ENCODE assay signal across 8 mouse cellular contexts in the genomic region with DNA sequence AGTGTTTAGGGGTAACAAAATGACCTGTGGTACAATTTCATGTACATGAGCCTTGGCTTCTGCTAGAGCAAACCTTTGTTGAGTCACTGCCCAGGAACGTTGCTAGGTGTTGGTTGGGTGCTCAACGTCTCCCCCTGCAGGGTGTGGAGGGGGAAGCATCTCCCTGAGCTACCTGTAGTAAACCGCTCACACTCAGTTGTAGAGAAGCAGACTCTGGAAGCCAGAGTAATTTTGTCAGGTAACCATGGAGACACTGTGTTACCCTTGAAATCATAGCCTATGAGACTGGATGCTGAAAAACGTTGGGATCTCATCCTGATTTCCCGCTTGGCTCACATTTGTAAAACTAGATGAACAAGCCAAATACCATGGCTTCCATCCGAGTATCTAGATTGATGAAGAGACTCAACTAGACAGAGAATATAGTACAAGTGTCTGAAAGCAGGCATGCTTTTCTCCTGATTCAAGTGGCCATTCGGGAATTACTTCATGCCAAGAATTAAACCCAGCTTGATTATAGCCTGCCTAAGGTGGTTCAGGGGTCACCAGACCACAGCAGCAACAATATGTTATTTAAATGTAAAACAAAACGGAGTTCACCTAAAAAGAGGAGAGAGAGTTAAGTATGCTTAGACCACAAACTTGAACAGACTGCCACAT.
DNase-seq lines count a peak whose midpoint lies in the region; ATAC-seq lines count a peak whose summit lies in the region.

No protein-coding gene starts in this region.

- WGBS in kidney, embryonic 16.5 days: 58% methylated on average over 8 of the region's 8 CpGs
- WGBS in limb, embryonic 10.5 days: 63% methylated on average over 8 of the region's 8 CpGs

- H3K4me2 ChIP-seq in kidney, embryonic 16.5 days (replicated peaks; ENCODE audit: low read depth, low read length): no peak overlapping the region

- no peak overlapping the region for H3K4me3 ChIP-seq in kidney, embryonic 16.5 days (ENCODE audit: low read length)
- H3K4me3 ChIP-seq in limb, embryonic 10.5 days: no peak overlapping the region

- no peak for ATAC-seq in kidney, embryonic 16.5 days (ENCODE audit: low FRiP score, low TSS enrichment)

- DNase-seq in kidney, adult 18-20 months: peak; percentile 58
- DNase-seq in T-cell, adult 2 months (ENCODE audit: low spot score): peak; percentile 86
- peak; percentile 57 to 70 for DNase-seq in cerebellum, postnatal 14 days
- DNase-seq in heart, postnatal 14 days: peak; percentile 48 to 53
- peak; percentile 40 for DNase-seq in limb, embryonic 10.5 days (ENCODE audit: low spot score)
- DNase-seq in retina, postnatal 1 day: peak; percentile 22
- DNase-seq in urinary bladder, postnatal 14 days (ENCODE audit: low spot score): peak; percentile 75

- H3K9me3 ChIP-seq in kidney, embryonic 16.5 days (ENCODE audit: low read length): no peaks in the 10 kb centered on the region
- no peaks in the 10 kb centered on the region for H3K9me3 ChIP-seq in limb, embryonic 10.5 days (replicated peaks)

- peaks cover 15% of the 10 kb centered on the region for H3K4me1 ChIP-seq in kidney, embryonic 16.5 days (ENCODE audit: insufficient read depth, low read length)
- H3K4me1 ChIP-seq in limb, embryonic 10.5 days: no peaks in the 10 kb centered on the region

- H3K27me3 ChIP-seq in kidney, embryonic 16.5 days (ENCODE audit: insufficient read depth, low read length): no peaks in the 10 kb centered on the region
- H3K27me3 ChIP-seq in limb, embryonic 10.5 days (ENCODE audit: low read depth, poor library complexity, severe bottlenecking): no peaks in the 10 kb centered on the region

- no peak overlapping the region for H3K9ac ChIP-seq in kidney, embryonic 16.5 days (replicated peaks; ENCODE audit: low read length)

- H3K36me3 ChIP-seq in kidney, embryonic 16.5 days (ENCODE audit: insufficient read depth, low read length): no peaks in the 10 kb centered on the region
- H3K36me3 ChIP-seq in limb, embryonic 10.5 days: no peaks in the 10 kb centered on the region

- intact Hi-C loops in heart, postnatal 14 days (cut with DNase I): loop anchor here (5.0 kb wide), 1 partner anchor 106 kb away; a partner anchor contains a TSS

- no peak overlapping the region for H3K27ac ChIP-seq in kidney, embryonic 16.5 days (ENCODE audit: low read length)
- H3K27ac ChIP-seq in limb, embryonic 10.5 days: no peak overlapping the region

Comparison
In these comparisons a context has a peak if more than half of its experiments do, and no peak if none do; other contexts are left out.
1. DNase-seq: peak in every context shown above with its lines; median percentile 86 in T-cell, adult 2 months; 75 in urinary bladder, postnatal 14 days; 64 in cerebellum, postnatal 14 days; 58 in kidney, adult 18-20 months; 50 in heart, postnatal 14 days; 40 in limb, embryonic 10.5 days; 22 in retina, postnatal 1 day.